Mouse (Mus musculus) midbrain, embryonic 11.5 days (tissue): ENCODE data around the gene Mpv17. TPM values are rescaled to one million over a fixed set of nuclear protein-coding genes. Genes with fewer than 3 reads are reported as not detected.

Experiments used
- ATAC-seq: fragments of 200-750 bp; cut with Nextera tagmentation; 2 replicates; pipeline ENCODE4 v1.8.0; 2017; ENCODE audit warnings: moderate TSS enrichment, moderate library complexity; ENCODE audit not compliant: low FRiP score
- DNase-seq: peaks from one replicate; pipeline ENCODE4 v3.0.0; 2015; ENCODE audit warnings: low spot score; ENCODE audit errors: missing footprints
- H3K27ac ChIP-seq: fragments of 300-500 bp; sonication (generic); 2 replicates; pipeline ENCODE4 v1.5.1; 2014; ENCODE audit warnings: low read depth, low read length
- H3K27me3 ChIP-seq: fragments of 300-500 bp; sonication (generic); 2 replicates; pipeline ENCODE4 v1.6.1; 2014; ENCODE audit warnings: mild to moderate bottlenecking, low read length, moderate library complexity, mixed read lengths; ENCODE audit not compliant: control insufficient read depth, insufficient read depth
- H3K36me3 ChIP-seq: fragments of 300-500 bp; sonication (generic); 2 replicates; pipeline ENCODE4 v1.6.1; 2014; ENCODE audit warnings: mild to moderate bottlenecking, low read length, moderate library complexity, mixed read lengths; ENCODE audit not compliant: control insufficient read depth, insufficient read depth
- H3K4me1 ChIP-seq: fragments of 300-500 bp; sonication (generic); 2 replicates; pipeline ENCODE4 v1.6.1; 2014; ENCODE audit warnings: low read length; ENCODE audit not compliant: control insufficient read depth, insufficient read depth
- H3K4me2 ChIP-seq: fragments of 300-500 bp; sonication (generic); 2 replicates; pipeline ENCODE4 v1.6.1; 2014; ENCODE audit warnings: mild to moderate bottlenecking, moderate library complexity
- H3K4me3 ChIP-seq: fragments of 300-500 bp; sonication (generic); 2 replicates; pipeline ENCODE4 v1.5.1; 2014; ENCODE audit warnings: low read depth, low read length
- H3K9ac ChIP-seq: fragments of 300-500 bp; sonication (generic); 2 replicates; pipeline ENCODE4 v1.6.1; 2014; ENCODE audit warnings: low read length
- H3K9me3 ChIP-seq: fragments of 300-500 bp; sonication (generic); 2 replicates; pipeline ENCODE4 v1.6.1; 2016; ENCODE audit warnings: low read length; ENCODE audit not compliant: control insufficient read depth
- WGBS: fragments of 180-500 bp; shearing (Covaris S2); extraction: QIAGEN DNeasy Blood & Tissue Kit; methylation state at CpG from one replicate; pipeline ENCODE4 v1.1.7; 2014; 5-methylcytosine and 5-hydroxymethylcytosine counted together
- polyA plus RNA-seq: library from polyadenylated mRNA; unstranded; fragments of >200 nt; fragmentation: Nextera tagmentation; extraction: Ambion mirVana; gene quantifications from 2 replicates; pipeline ENCODE4 v1.2.1, GENCODE M21; 2014

Mpv17 gene
- polyA plus RNA-seq, 1 experiment from 2014 or later = 49.8 TPM

DNA sequence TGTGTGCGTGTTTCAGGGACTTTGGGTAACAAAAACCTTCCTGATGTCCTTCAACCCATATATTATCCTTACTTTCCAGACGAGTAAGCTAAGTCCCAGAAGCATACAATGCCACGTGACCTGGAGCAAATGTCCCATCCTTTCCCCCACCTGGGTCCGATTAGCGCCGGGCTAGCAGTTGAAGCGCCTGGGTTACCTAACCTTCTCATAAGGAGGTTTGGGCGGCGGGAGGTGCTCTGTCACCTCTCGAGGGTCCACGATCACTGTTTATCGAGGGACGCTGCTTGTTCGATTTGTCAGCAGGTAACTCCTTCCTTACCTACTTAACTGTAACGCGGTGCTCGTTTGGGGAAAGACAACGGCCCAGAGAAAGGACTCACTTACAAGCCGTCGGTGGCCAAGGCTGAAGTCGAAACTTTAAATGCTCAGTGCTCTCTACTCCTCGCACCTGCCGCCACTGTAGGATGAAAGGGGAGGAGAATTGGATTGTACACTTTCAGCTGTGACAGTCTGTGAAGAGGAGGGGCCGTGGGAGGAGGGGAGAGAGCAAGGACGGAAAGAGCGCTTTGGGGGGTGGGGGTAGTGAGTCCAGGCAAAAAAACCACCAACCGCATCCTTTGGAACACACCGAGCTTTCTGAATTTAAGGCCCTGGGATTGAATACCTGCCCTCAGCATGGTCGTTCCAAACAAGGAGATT, 59.8 kb downstream of the Mpv17 start:
- Histone ChIP-seq H3K27ac (no peak overlapping the region), H3K4me1 (peaks cover 20% of the 10 kb centered on the region), H3K4me2 (peak overlapping the region; percentile 10; the same call in 1 of the 2 replicates), H3K9ac (no peak overlapping the region), H3K4me3 (peak overlapping the region; percentile 15; the same call in 1 of the 2 replicates), H3K9me3 (no peaks in the 10 kb centered on the region), H3K36me3 (no peaks in the 10 kb centered on the region), H3K27me3 (peaks cover 69% of the 10 kb centered on the region)
- peak; percentile 90 for DNase-seq
- ATAC-seq = no peak
- WGBS = 3% methylated on average over 29 of the region's 29 CpGs

DNA sequence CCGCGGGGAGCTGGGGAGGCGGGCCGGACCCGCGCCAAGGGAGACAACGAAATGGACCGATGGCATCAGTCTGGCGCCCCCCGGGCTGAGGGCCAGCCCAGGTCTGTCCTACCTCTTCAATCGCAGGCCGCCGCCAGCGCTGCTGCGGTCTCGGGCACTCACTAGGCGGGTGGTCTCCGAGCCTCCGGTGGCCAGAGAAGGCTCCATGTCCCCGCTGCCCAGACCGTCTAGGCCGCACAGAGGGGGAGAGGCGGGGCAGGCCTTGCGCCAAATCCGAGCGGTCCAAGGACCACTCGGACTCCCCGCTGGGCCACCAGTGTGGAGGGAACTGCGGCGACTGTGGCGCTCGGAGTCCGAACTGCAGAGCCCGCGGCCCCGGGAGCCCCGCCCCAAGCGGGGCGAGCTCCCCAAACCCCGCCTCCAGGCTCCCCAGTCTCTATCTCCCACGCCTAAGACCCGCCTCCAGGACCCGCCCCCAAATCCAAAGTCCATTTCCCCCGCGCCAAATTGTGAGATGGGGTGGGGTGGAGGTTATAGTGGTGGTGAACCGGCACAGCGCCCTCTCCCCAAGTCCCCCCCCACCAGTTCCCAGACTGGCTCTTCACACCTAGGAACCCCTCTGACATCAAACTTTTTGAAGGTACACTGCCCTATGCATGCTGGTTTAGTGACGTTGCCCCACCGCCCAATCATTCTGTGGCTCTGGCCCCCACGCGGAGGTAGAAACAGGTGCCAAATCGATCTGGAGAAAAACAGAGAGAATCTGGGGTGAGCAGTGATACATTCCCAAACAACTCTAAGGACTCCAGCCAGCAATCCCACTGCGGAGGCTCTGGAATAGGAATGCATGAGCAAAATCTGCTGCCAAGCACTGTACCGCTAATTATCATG, 60.7 kb downstream of the Mpv17 start:
- Histone ChIP-seq H3K4me1 (peaks cover 20% of the 10 kb centered on the region), H3K4me3 (peak overlapping the region; percentile 45), H3K27ac (no peak overlapping the region), H3K36me3 (no peaks in the 10 kb centered on the region), H3K9me3 (no peaks in the 10 kb centered on the region), H3K4me2 (peak overlapping the region; percentile 58), H3K9ac (peak overlapping the region; percentile 57), H3K27me3 (peaks cover 69% of the 10 kb centered on the region)
- ATAC-seq = peak; percentile 70
- peak; percentile 94 for DNase-seq
- WGBS = under 1% methylated on average over 45 of the region's 54 CpGs

DNA sequence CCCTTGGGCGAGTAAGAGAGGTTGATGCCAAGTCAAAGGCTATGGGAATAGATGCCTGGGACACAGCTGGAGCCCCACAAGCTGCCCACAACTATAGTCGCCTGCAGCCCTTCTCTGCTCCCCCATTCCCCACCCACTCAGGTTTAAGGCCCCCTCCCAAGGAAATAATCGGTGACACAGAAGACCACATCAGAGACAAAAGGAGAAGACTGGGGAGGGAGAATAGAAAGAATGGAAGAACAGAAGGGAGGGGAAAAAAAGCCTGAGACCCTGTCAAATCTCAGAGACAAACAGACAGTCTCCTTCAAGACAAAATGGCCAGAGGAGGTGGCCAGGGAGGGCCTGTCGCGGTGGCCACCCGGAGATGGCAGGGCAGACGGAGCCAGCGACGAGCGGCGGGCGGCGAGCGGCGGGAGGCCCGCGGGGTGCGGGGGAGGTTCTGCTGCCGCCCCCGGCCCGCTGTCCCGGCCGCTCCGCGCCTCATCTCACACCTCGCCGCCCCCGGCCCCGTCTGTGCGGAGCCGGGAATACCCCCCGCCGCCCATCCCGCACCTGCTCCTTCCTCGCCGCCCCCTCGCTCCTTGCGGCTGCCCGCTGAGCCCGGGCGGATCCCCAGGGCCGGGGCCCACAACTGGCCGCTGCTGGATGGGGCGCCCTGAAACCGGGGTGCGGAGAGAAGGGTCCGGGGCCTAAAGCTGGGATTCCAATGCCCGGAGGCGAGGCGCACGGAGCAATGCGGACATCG, 61.6 kb downstream of the Mpv17 start:
- no peaks in the 10 kb centered on the region for H3K36me3 ChIP-seq
- peak overlapping the region; percentile 58 for H3K4me2 ChIP-seq
- peaks cover 69% of the 10 kb centered on the region for H3K27me3 ChIP-seq
- ATAC-seq = 0 out of 2 replicates have a peak, but pooled peaks have one; percentile 5
- no peaks in the 10 kb centered on the region for H3K9me3 ChIP-seq
- peaks cover 20% of the 10 kb centered on the region for H3K4me1 ChIP-seq
- no peak overlapping the region for H3K27ac ChIP-seq
- peak overlapping the region; percentile 57 for H3K9ac ChIP-seq
- DNase-seq = peak; percentile 91
- peak overlapping the region; percentile 45 for H3K4me3 ChIP-seq
- WGBS = 2% methylated on average over 51 of the region's 53 CpGs

Other genes starting within 250 kb of the Mpv17 start
- 340 and 376 TPM in 2 replicates for gene Ost4, start 246.5 kb downstream of the Mpv17 start, polyA plus RNA-seq
- 28.1 and 30.3 TPM in 2 replicates for gene Emilin1, start 240.8 kb downstream of the Mpv17 start, polyA plus RNA-seq
- 4.6 and 6.9 TPM in 2 replicates for gene Khk, start 232.8 kb downstream of the Mpv17 start, polyA plus RNA-seq
- 6.7 and 8.5 TPM in 2 replicates for gene Cgref1, start 208.7 kb downstream of the Mpv17 start, polyA plus RNA-seq
- 89.4 and 91.0 TPM in 2 replicates for gene Preb, start 193.9 kb downstream of the Mpv17 start, polyA plus RNA-seq
- not detected in 2 replicates for gene Tcf23, start 185.6 kb downstream of the Mpv17 start, polyA plus RNA-seq
- gene Atraid, start 105.9 kb downstream of the Mpv17 start, polyA plus RNA-seq = 105 and 107 TPM in 2 replicates
- gene Slc5a6, start 105.3 kb downstream of the Mpv17 start, polyA plus RNA-seq = 7.3 and 8.3 TPM in 2 replicates
- gene Cad, start 99.5 kb downstream of the Mpv17 start, polyA plus RNA-seq = 20.5 and 22.2 TPM in 2 replicates
- gene Dnajc5g, start 48.0 kb downstream of the Mpv17 start, polyA plus RNA-seq = not detected in 2 replicates
- gene Slc30a3, start 46.0 kb downstream of the Mpv17 start, polyA plus RNA-seq = 6.9 and 7.2 TPM in 2 replicates
- not detected in 2 replicates for gene Trim54, start 37.5 kb downstream of the Mpv17 start, polyA plus RNA-seq
- gene Ucn, start 15.4 kb downstream of the Mpv17 start, polyA plus RNA-seq = not detected in 2 replicates
- 0.78 and 1.9 TPM in 2 replicates for gene Gm29609, start 25.7 kb upstream of the Mpv17 start, polyA plus RNA-seq
- gene Gtf3c2, start 25.9 kb upstream of the Mpv17 start, polyA plus RNA-seq = 71.9 and 72.5 TPM in 2 replicates
- gene Snx17, start 39.0 kb upstream of the Mpv17 start, polyA plus RNA-seq = 150 and 155 TPM in 2 replicates
- gene Eif2b4, start 39.2 kb upstream of the Mpv17 start, polyA plus RNA-seq = 62.0 and 63.9 TPM in 2 replicates
- 4.2 and 6.5 TPM in 2 replicates for gene Zfp513, start 48.1 kb upstream of the Mpv17 start, polyA plus RNA-seq
- gene Ppm1g, start 66.4 kb upstream of the Mpv17 start, polyA plus RNA-seq = 156 and 164 TPM in 2 replicates
- gene Nrbp1, start 86.6 kb upstream of the Mpv17 start, polyA plus RNA-seq = 147 and 148 TPM in 2 replicates
- 1.3 TPM in 1 of 2 replicates, not detected in the other for gene Gm9970, start 87.0 kb upstream of the Mpv17 start, polyA plus RNA-seq
- gene Krtcap3, start 97.4 kb upstream of the Mpv17 start, polyA plus RNA-seq = 2.6 and 3.4 TPM in 2 replicates
- 25.6 and 31.9 TPM in 2 replicates for gene Ift172, start 136.9 kb upstream of the Mpv17 start, polyA plus RNA-seq
- 43.3 and 54.0 TPM in 2 replicates for gene Fndc4, start 141.8 kb upstream of the Mpv17 start, polyA plus RNA-seq
- gene Gckr, start 143.2 kb upstream of the Mpv17 start, polyA plus RNA-seq = 0.11 and 0.22 TPM in 2 replicates